Mouse (Mus musculus) erythroblast, embryonic 14.5 days (primary cell): Measurements from ENCODE around the gene Akr1b3. TPM values are rescaled to one million over a fixed set of nuclear protein-coding genes. Genes with fewer than 3 reads are reported as not detected.

Experiments used
- H3K27me3 ChIP-seq: 2 replicates; pipeline ENCODE4 v1.6.1; 2012; ENCODE audit warnings: inconsistent platforms; ENCODE audit not compliant: control insufficient read depth
- H3K36me3 ChIP-seq: 2 replicates; pipeline ENCODE4 v1.6.1; 2012; ENCODE audit warnings: mild to moderate bottlenecking, inconsistent platforms; ENCODE audit not compliant: control insufficient read depth
- H3K4me1 ChIP-seq: 2 replicates; pipeline ENCODE4 v1.6.1; 2012; ENCODE audit warnings: inconsistent platforms; ENCODE audit not compliant: control insufficient read depth
- H3K4me3 ChIP-seq: replicated peaks from 2 replicates; pipeline ENCODE3; 2012; ENCODE audit warnings: moderate library complexity, mild to moderate bottlenecking, inconsistent platforms
- H3K9me3 ChIP-seq: 2 replicates; pipeline ENCODE4 v1.6.1; 2012; ENCODE audit warnings: low read length, inconsistent platforms, mixed read lengths; ENCODE audit not compliant: control insufficient read depth
- GATA1 ChIP-seq: IDR thresholded peaks from 2 replicates; pipeline ENCODE4 v1.6.1; 2012; ENCODE audit warnings: low read length, inconsistent platforms, mixed read lengths
- TAL1 ChIP-seq: IDR thresholded peaks from 3 replicates; pipeline ENCODE4 v1.6.1; 2012; ENCODE audit warnings: low read length, inconsistent platforms, mixed read lengths
- polyA plus RNA-seq: library from polyadenylated mRNA; stranded (reverse); fragments of >175 nt; gene quantifications from 2 replicates; pipeline ENCODE4 v1.2.3, GENCODE M21; 2012

The Akr1b3 gene
- polyA plus RNA-seq, 1 experiment = 0.54 TPM

- TF ChIP-seq GATA1 (no peak), TAL1 (no peak)
- no peaks in the 10 kb centered on the region for H3K36me3 ChIP-seq
- H3K27me3 ChIP-seq = no peaks in the 10 kb centered on the region
- H3K4me1 ChIP-seq = no peaks in the 10 kb centered on the region
- H3K9me3 ChIP-seq = no peaks in the 10 kb centered on the region
- no peak overlapping the region for H3K4me3 ChIP-seq
Measured at GRCm38 (mm10) chr6:34331379-34331778, 14.1 kb upstream of the Akr1b3 start.

DNA sequence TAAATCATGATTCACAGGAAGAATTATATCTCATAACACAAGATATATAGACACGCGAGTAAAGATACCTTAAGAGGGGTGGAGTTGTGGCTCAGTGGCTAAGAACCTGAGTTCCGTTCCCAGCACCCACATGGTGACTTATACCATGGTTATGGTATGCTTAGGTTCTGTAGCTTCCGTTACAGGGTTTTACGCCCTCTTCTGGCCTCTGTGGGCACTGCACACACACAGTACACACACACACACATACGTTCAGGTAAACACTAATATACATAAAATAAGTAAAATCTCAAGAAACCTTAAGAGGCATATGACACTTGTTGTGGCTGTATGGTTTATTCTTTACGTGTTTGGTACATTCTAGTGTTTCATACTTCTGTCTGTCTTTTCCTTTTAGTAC is 4.8 kb upstream of the Akr1b3 start:
- no peak overlapping the region for H3K4me3 ChIP-seq
- TF ChIP-seq TAL1 = no peak
- no peak for TF ChIP-seq GATA1
- H3K4me1 ChIP-seq = peaks cover 11% of the 10 kb centered on the region
- H3K27me3 ChIP-seq = peaks cover 8% of the 10 kb centered on the region; the same call in 1 of the 2 replicates
- H3K36me3 ChIP-seq = no peaks in the 10 kb centered on the region
- peaks cover 5% of the 10 kb centered on the region for H3K9me3 ChIP-seq

GRCm38 (mm10) chr6:34318636-34319035 is 1.4 kb upstream of the Akr1b3 start:
- Histone ChIP-seq H3K36me3 (no peaks in the 10 kb centered on the region), H3K9me3 (peaks cover 5% of the 10 kb centered on the region), H3K4me3 (no peak overlapping the region), H3K4me1 (peaks cover 19% of the 10 kb centered on the region), H3K27me3 (peaks cover 8% of the 10 kb centered on the region; the same call in 1 of the 2 replicates)
- no peak for TF ChIP-seq TAL1

DNA sequence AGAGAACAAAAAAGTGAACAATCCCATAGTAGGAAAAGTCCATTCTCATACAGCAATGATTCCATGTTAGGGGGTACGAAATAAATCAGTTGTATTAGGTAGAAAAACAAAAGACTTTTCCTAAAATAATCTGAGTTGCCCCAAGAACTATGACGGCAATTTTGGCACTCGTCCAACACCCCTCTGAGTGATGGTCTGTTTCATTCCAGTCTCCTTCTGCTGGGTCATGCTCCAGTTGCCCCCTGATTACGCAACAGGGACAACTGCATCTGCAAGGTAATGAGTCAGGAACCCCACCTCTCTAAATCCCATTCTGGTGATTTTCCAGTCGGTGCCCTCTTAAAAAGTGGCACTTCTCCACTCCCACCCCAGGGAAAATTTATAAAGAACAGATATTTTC is 894 bp upstream of the Akr1b3 start:
- peak overlapping the region; percentile 70 for H3K4me3 ChIP-seq
- H3K27me3 ChIP-seq = peaks cover 8% of the 10 kb centered on the region; the same call in 1 of the 2 replicates
- H3K4me1 ChIP-seq = peaks cover 19% of the 10 kb centered on the region
- H3K36me3 ChIP-seq = no peaks in the 10 kb centered on the region
- TF ChIP-seq GATA1 (no peak), TAL1 (no peak)
- H3K9me3 ChIP-seq = peaks cover 5% of the 10 kb centered on the region

DNA sequence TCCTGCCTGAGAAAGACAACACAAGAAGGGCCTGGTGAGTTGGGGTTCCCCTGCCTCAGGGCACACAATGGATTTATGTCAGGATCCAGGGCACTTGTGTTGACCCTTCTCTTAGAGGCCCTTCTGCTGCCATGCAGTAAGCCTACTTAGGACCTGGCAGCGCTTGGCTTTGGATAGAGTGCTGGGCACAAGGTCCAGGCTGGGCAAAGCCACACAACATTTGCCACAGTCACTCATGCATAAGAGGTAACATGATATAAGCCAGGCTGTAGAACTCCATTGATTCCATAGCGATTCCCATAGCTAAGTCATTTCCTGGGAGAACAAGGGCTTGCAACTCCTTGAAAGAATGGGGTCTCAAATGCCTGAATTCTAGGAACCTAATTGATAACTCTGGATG is 3.4 kb downstream of the Akr1b3 start:
- Histone ChIP-seq H3K4me3 (no peak overlapping the region), H3K27me3 (peaks cover 4% of the 10 kb centered on the region; the same call in 1 of the 2 replicates), H3K36me3 (peaks cover 4% of the 10 kb centered on the region), H3K9me3 (no peaks in the 10 kb centered on the region), H3K4me1 (peaks cover 19% of the 10 kb centered on the region)
- TF ChIP-seq TAL1 = no peak
- TF ChIP-seq GATA1 = no peak

- Histone ChIP-seq H3K27me3 (no peaks in the 10 kb centered on the region), H3K9me3 (no peaks in the 10 kb centered on the region), H3K4me3 (no peak overlapping the region), H3K36me3 (peaks cover 8% of the 10 kb centered on the region), H3K4me1 (peaks cover 19% of the 10 kb centered on the region)
- TF ChIP-seq TAL1 (no peak), GATA1 (no peak)
Measured at GRCm38 (mm10) chr6:34313386-34313785, 3.9 kb downstream of the Akr1b3 start.

DNA sequence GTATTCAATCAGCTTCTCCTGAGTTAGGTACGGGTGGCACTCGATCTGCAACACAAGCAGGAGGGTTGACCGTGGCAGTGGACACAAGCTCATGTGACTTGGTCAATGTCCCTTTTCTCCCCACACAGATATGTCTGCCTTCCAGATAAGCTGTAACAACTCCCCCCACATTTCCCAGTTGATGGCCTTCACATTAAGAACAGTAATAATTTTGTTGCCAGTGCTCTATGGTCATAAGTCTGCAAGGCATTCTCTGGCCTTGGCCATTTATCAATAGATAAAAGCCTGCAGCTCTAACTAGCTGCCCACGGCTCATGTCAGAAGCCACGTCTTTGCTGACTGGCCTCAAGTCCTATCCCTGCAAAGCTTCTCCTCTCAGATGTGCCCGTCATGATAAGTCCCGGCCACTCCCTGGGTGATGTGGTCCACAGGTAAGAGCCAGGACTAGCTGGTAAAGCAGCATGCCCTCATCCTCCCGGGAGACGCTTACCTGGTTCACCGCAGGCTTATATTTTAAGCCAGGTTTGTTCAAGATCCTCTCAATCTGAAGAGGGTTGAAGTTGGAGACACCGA is 7.2 kb downstream of the Akr1b3 start:
- no peak overlapping the region for H3K4me3 ChIP-seq
- no peaks in the 10 kb centered on the region for H3K4me1 ChIP-seq
- TF ChIP-seq GATA1 (no peak), TAL1 (no peak)
- H3K27me3 ChIP-seq = no peaks in the 10 kb centered on the region
- H3K9me3 ChIP-seq = no peaks in the 10 kb centered on the region
- H3K36me3 ChIP-seq = peaks cover 10% of the 10 kb centered on the region

DNA sequence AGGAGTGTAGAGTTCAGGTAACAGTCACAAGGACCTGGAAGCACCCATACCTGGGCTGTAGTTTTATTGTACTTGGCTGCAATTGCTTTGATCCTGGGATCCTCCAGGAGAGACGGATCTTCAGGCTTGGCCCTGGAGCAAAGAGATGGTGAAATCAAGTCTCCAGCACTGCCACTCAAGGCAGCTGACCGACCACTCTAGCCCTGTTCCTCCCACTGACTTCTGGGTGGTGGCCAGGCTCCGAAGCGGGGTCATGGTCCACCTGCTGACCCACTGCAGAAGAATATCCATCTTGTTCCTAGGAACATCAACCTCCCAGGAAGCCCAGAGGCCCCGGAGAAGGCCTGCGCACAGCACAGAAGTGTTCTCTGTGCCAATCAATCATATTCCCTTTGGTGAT is 7.8 kb downstream of the Akr1b3 start:
- H3K4me1 ChIP-seq = no peaks in the 10 kb centered on the region; the same call in 1 of the 2 replicates
- no peaks in the 10 kb centered on the region for H3K27me3 ChIP-seq
- TF ChIP-seq TAL1 = no peak
- no peak for TF ChIP-seq GATA1
- H3K4me3 ChIP-seq = no peak overlapping the region
- H3K9me3 ChIP-seq = no peaks in the 10 kb centered on the region
- H3K36me3 ChIP-seq = peaks cover 10% of the 10 kb centered on the region

DNA sequence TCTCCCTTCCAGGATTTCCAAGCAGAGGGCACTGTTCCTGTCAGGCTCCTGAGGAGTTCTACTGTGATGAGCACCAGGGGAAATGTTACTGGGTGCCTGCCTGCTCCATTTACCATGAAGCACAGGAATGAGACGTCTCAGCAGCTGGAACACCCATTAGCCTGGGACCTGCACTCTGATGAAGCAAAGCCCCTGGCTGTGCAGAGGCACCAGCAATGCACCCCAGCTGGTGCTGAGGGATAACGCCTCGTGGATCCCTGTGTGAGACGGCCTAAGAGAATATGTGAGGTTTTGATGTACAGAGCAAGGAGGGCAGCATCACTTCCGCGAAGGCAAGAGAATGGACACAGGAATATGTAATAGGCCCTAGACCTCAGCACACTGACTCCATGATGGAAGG is 10.5 kb downstream of the Akr1b3 start:
- Histone ChIP-seq H3K36me3 (peaks cover 10% of the 10 kb centered on the region), H3K4me1 (no peaks in the 10 kb centered on the region; the same call in 1 of the 2 replicates), H3K9me3 (no peaks in the 10 kb centered on the region), H3K27me3 (no peaks in the 10 kb centered on the region), H3K4me3 (no peak overlapping the region)
- TF ChIP-seq GATA1 = no peak
- no peak for TF ChIP-seq TAL1
